ENCODE assay signal across 15 mouse cellular contexts in genomic region chr7:44453256-44453655, GRCm38 (mm10). TPM values are rescaled to one million over a fixed set of nuclear protein-coding genes. Genes with fewer than 3 reads are reported as not detected.
A peak's percentile ranks its signal among the peaks of the same experiment; 100 is the strongest.
DNase-seq lines count a peak whose midpoint lies in the region; ATAC-seq lines count a peak whose summit lies in the region.
"Had no signal": no experiment of that assay in that cellular context is flagged by ENCODE, and none has a peak within 500 bp of the region (broad histone marks: within the 10 kb centered on the region; RNA-seq: fewer than 3 reads in every experiment).

No protein-coding gene starts in this region.

- H3K9me3 ChIP-seq in forebrain, embryonic 13.5 days (replicated peaks), result peaks cover 3% of the 10 kb centered on the region; the same call in 1 of the 2 replicates
- H3K9me3 ChIP-seq in forebrain, embryonic 15.5 days, result no peaks in the 10 kb centered on the region
- H3K9me3 ChIP-seq in hindbrain, embryonic 15.5 days, result no peaks in the 10 kb centered on the region
- no peaks in the 10 kb centered on the region for H3K9me3 ChIP-seq in hindbrain, embryonic 11.5 days (ENCODE audit: control insufficient read depth, low read length)
- H3K9me3 ChIP-seq in intestine, embryonic 16.5 days (ENCODE audit: control insufficient read depth, low read length), result no peaks in the 10 kb centered on the region

- peaks cover 82% of the 10 kb centered on the region for H3K36me3 ChIP-seq in forebrain, embryonic 13.5 days (ENCODE audit: poor library complexity, severe bottlenecking)
- H3K36me3 ChIP-seq in forebrain, embryonic 15.5 days, result peaks cover 68% of the 10 kb centered on the region
- H3K36me3 ChIP-seq in hindbrain, embryonic 15.5 days, result peaks cover 48% of the 10 kb centered on the region
- peaks cover 13% of the 10 kb centered on the region; the same call in 1 of the 2 replicates for H3K36me3 ChIP-seq in hindbrain, embryonic 11.5 days (ENCODE audit: control insufficient read depth, insufficient read depth, low read length)
- H3K36me3 ChIP-seq in intestine, embryonic 16.5 days (ENCODE audit: control insufficient read depth, insufficient read depth, low read length), result no peaks in the 10 kb centered on the region

- no peak overlapping the region for H3K27ac ChIP-seq in forebrain, embryonic 13.5 days
- no peak overlapping the region for H3K27ac ChIP-seq in forebrain, embryonic 15.5 days (replicated peaks)
- H3K27ac ChIP-seq in hindbrain, embryonic 15.5 days (replicated peaks), result peak overlapping the region; percentile 28
- H3K27ac ChIP-seq in hindbrain, embryonic 11.5 days (ENCODE audit: low read depth, low read length), result no peak overlapping the region
- no peak overlapping the region for H3K27ac ChIP-seq in intestine, embryonic 16.5 days (ENCODE audit: low read length)
- H3K27ac ChIP-seq: left cerebral cortex, adult 2 months had no signal

- no peak overlapping the region for H3K4me3 ChIP-seq in forebrain, embryonic 13.5 days
- no peak overlapping the region for H3K4me3 ChIP-seq in forebrain, embryonic 15.5 days
- no peak overlapping the region for H3K4me3 ChIP-seq in hindbrain, embryonic 15.5 days
- H3K4me3 ChIP-seq in hindbrain, embryonic 11.5 days (ENCODE audit: low read depth, low read length), result no peak overlapping the region
- H3K4me3 ChIP-seq in intestine, embryonic 16.5 days (ENCODE audit: low read length), result no peak overlapping the region
- H3K4me3 ChIP-seq: erythroblast, embryonic 14.5 days; left cerebral cortex, adult 2 months had no signal

- ATAC-seq in forebrain, embryonic 13.5 days, result 0 out of 2 replicates have a peak, but pooled peaks have one; percentile 4
- no peak; the same call in 1 of the 2 replicates for ATAC-seq in forebrain, embryonic 15.5 days (replicated peaks)
- 0 out of 2 replicates have a peak, but pooled peaks have one; percentile 4 for ATAC-seq in hindbrain, embryonic 15.5 days (ENCODE audit: low FRiP score, low read depth)
- no peak for ATAC-seq in hindbrain, embryonic 11.5 days (ENCODE audit: low FRiP score)
- no peak for ATAC-seq in intestine, embryonic 16.5 days
- no peak for ATAC-seq in inflammation-experienced regulatory T-cells, adult 6 months
- ATAC-seq: midbrain, embryonic 16.5 days had no signal

- peak overlapping the region; percentile 47; the same call in 1 of the 2 replicates for H3K9ac ChIP-seq in forebrain, embryonic 13.5 days
- no peak overlapping the region for H3K9ac ChIP-seq in forebrain, embryonic 15.5 days (replicated peaks)
- H3K9ac ChIP-seq in hindbrain, embryonic 15.5 days, result no peak overlapping the region
- H3K9ac ChIP-seq in hindbrain, embryonic 11.5 days (ENCODE audit: low read depth, low read length), result no peak overlapping the region
- H3K9ac ChIP-seq in intestine, embryonic 16.5 days (ENCODE audit: low read depth, low read length), result peak overlapping the region; percentile 19; the same call in 1 of the 2 replicates

- no peak overlapping the region for H3K4me2 ChIP-seq in forebrain, embryonic 13.5 days
- no peak overlapping the region for H3K4me2 ChIP-seq in forebrain, embryonic 15.5 days (replicated peaks)
- no peak overlapping the region for H3K4me2 ChIP-seq in hindbrain, embryonic 15.5 days
- H3K4me2 ChIP-seq in hindbrain, embryonic 11.5 days (replicated peaks; ENCODE audit: low read depth, low read length), result no peak overlapping the region
- no peak overlapping the region for H3K4me2 ChIP-seq in intestine, embryonic 16.5 days (ENCODE audit: low read depth, low read length)

- DNase-seq in hindbrain, embryonic 11.5 days (ENCODE audit: low spot score), result no peak
- DNase-seq in 3T3-L1 (ENCODE audit: low read depth, low spot score), result peak; percentile 35
- DNase-seq in thymus, postnatal 10 days (ENCODE audit: low spot score in 2 of 2), result no peak
- DNase-seq: gastrocnemius, postnatal 10 days; kidney, postnatal 14 days; retina, postnatal 1 day had no signal

- no peaks in the 10 kb centered on the region for H3K27me3 ChIP-seq in forebrain, embryonic 13.5 days
- no peaks in the 10 kb centered on the region for H3K27me3 ChIP-seq in forebrain, embryonic 15.5 days
- H3K27me3 ChIP-seq in hindbrain, embryonic 15.5 days, result no peaks in the 10 kb centered on the region
- no peaks in the 10 kb centered on the region for H3K27me3 ChIP-seq in hindbrain, embryonic 11.5 days (ENCODE audit: control insufficient read depth, insufficient read depth, low read length)
- no peaks in the 10 kb centered on the region; the same call in 1 of the 2 replicates for H3K27me3 ChIP-seq in intestine, embryonic 16.5 days (replicated peaks; ENCODE audit: control insufficient read depth, insufficient read depth, low read length)

- WGBS in forebrain, embryonic 13.5 days, result 32% methylated on average over 3 of the region's 3 CpGs
- 18% methylated on average over 3 of the region's 3 CpGs for whole genome bisulfite sequencing in forebrain, embryonic 15.5 days
- WGBS in hindbrain, embryonic 15.5 days, result 16% methylated on average over 3 of the region's 3 CpGs
- WGBS in hindbrain, embryonic 11.5 days, result 33% methylated on average over 3 of the region's 3 CpGs
- 8% methylated on average over 3 of the region's 3 CpGs for WGBS in intestine, embryonic 16.5 days

- peaks cover 37% of the 10 kb centered on the region for H3K4me1 ChIP-seq in forebrain, embryonic 13.5 days
- H3K4me1 ChIP-seq in forebrain, embryonic 15.5 days, result peaks cover 36% of the 10 kb centered on the region
- peaks cover 49% of the 10 kb centered on the region for H3K4me1 ChIP-seq in hindbrain, embryonic 15.5 days (replicated peaks)
- H3K4me1 ChIP-seq in hindbrain, embryonic 11.5 days (replicated peaks; ENCODE audit: control insufficient read depth, insufficient read depth, low read length), result no peaks in the 10 kb centered on the region
- no peaks in the 10 kb centered on the region for H3K4me1 ChIP-seq in intestine, embryonic 16.5 days (ENCODE audit: control insufficient read depth, insufficient read depth, low read length)

RNA-seq across cellular contexts. Expression of gene Aspdh, which starts 11.9 kb away (rescaled TPM):
- polyA plus RNA-seq in forebrain, embryonic 13.5 days (2015; fragmentation: Nextera tagmentation; extraction: Ambion mirVana), result 3.8 and 4.0 TPM in 2 replicates
- polyA plus RNA-seq in forebrain, embryonic 15.5 days (2015; fragmentation: Nextera tagmentation; extraction: Ambion mirVana), result 4.3 and 5.8 TPM in 2 replicates
- 3.7 and 5.0 TPM in 2 replicates for polyA plus RNA-seq in hindbrain, embryonic 15.5 days (2015; fragmentation: Nextera tagmentation; extraction: Ambion mirVana)
- 1.2 and 2.1 TPM in 2 replicates for polyA plus RNA-seq in hindbrain, embryonic 11.5 days (2014; fragmentation: Nextera tagmentation; extraction: Ambion mirVana)
- polyA plus RNA-seq in intestine, embryonic 16.5 days (2015; fragmentation: Nextera tagmentation; extraction: Ambion mirVana), result 2.3 and 2.4 TPM in 2 replicates
- polyA plus RNA-seq in inflammation-experienced regulatory T-cells, adult 6 months (2017; shearing (Covaris generic)), result not detected

RNA-seq across cellular contexts. Expression of gene Josd2, which starts 14.5 kb away (rescaled TPM):
- polyA plus RNA-seq in forebrain, embryonic 13.5 days (2015; fragmentation: Nextera tagmentation; extraction: Ambion mirVana), result 49.0 and 56.1 TPM in 2 replicates
- polyA plus RNA-seq in forebrain, embryonic 15.5 days (2015; fragmentation: Nextera tagmentation; extraction: Ambion mirVana), result 52.5 and 56.6 TPM in 2 replicates
- polyA plus RNA-seq in hindbrain, embryonic 15.5 days (2015; fragmentation: Nextera tagmentation; extraction: Ambion mirVana), result 44.0 and 45.7 TPM in 2 replicates
- 57.3 and 59.1 TPM in 2 replicates for polyA plus RNA-seq in hindbrain, embryonic 11.5 days (2014; fragmentation: Nextera tagmentation; extraction: Ambion mirVana)
- polyA plus RNA-seq in intestine, embryonic 16.5 days (2015; fragmentation: Nextera tagmentation; extraction: Ambion mirVana), result 83.5 and 86.3 TPM in 2 replicates
- polyA plus RNA-seq in inflammation-experienced regulatory T-cells, adult 6 months (2017; shearing (Covaris generic)), result 10 to 100 TPM; 46.9 to 62.6 (median 47.0) TPM

RNA-seq across cellular contexts. Expression of gene Lrrc4b, which starts 24.4 kb away (rescaled TPM):
- polyA plus RNA-seq in forebrain, embryonic 13.5 days (2015; fragmentation: Nextera tagmentation; extraction: Ambion mirVana), result 11.6 and 12.6 TPM in 2 replicates
- polyA plus RNA-seq in forebrain, embryonic 15.5 days (2015; fragmentation: Nextera tagmentation; extraction: Ambion mirVana), result 15.6 and 15.7 TPM in 2 replicates
- polyA plus RNA-seq in hindbrain, embryonic 15.5 days (2015; fragmentation: Nextera tagmentation; extraction: Ambion mirVana), result 16.7 and 16.9 TPM in 2 replicates
- 9.1 and 11.4 TPM in 2 replicates for polyA plus RNA-seq in hindbrain, embryonic 11.5 days (2014; fragmentation: Nextera tagmentation; extraction: Ambion mirVana)
- polyA plus RNA-seq in intestine, embryonic 16.5 days (2015; fragmentation: Nextera tagmentation; extraction: Ambion mirVana), result 0.31 and 0.43 TPM in 2 replicates
- polyA plus RNA-seq in inflammation-experienced regulatory T-cells, adult 6 months (2017; shearing (Covaris generic)), result not detected
- polyA plus RNA-seq: erythroblast, embryonic 14.5 days; liver, adult 2 months had no signal

RNA-seq across cellular contexts. Expression of gene Emc10, which starts 43.1 kb away (rescaled TPM):
- 101 and 106 TPM in 2 replicates for polyA plus RNA-seq in forebrain, embryonic 13.5 days (2015; fragmentation: Nextera tagmentation; extraction: Ambion mirVana)
- 133 and 138 TPM in 2 replicates for polyA plus RNA-seq in forebrain, embryonic 15.5 days (2015; fragmentation: Nextera tagmentation; extraction: Ambion mirVana)
- polyA plus RNA-seq in hindbrain, embryonic 15.5 days (2015; fragmentation: Nextera tagmentation; extraction: Ambion mirVana), result 148 and 165 TPM in 2 replicates
- polyA plus RNA-seq in hindbrain, embryonic 11.5 days (2014; fragmentation: Nextera tagmentation; extraction: Ambion mirVana), result 90.2 and 97.2 TPM in 2 replicates
- polyA plus RNA-seq in intestine, embryonic 16.5 days (2015; fragmentation: Nextera tagmentation; extraction: Ambion mirVana), result 77.2 and 87.0 TPM in 2 replicates
- polyA plus RNA-seq in inflammation-experienced regulatory T-cells, adult 6 months (2017; shearing (Covaris generic)), result 10 to 100 TPM; 21.0 to 22.5 (median 22.3) TPM

RNA-seq across cellular contexts. Expression of gene Fam71e1, which starts 43.1 kb away (rescaled TPM):
- 30.1 and 35.0 TPM in 2 replicates for polyA plus RNA-seq in forebrain, embryonic 13.5 days (2015; fragmentation: Nextera tagmentation; extraction: Ambion mirVana)
- polyA plus RNA-seq in forebrain, embryonic 15.5 days (2015; fragmentation: Nextera tagmentation; extraction: Ambion mirVana), result 30.2 and 30.5 TPM in 2 replicates
- polyA plus RNA-seq in hindbrain, embryonic 15.5 days (2015; fragmentation: Nextera tagmentation; extraction: Ambion mirVana), result 21.3 and 23.6 TPM in 2 replicates
- polyA plus RNA-seq in hindbrain, embryonic 11.5 days (2014; fragmentation: Nextera tagmentation; extraction: Ambion mirVana), result 13.5 and 20.6 TPM in 2 replicates
- polyA plus RNA-seq in intestine, embryonic 16.5 days (2015; fragmentation: Nextera tagmentation; extraction: Ambion mirVana), result 5.9 and 6.2 TPM in 2 replicates
- 1 to 10 TPM; 2.7 to 5.2 (median 3.9) TPM for polyA plus RNA-seq in inflammation-experienced regulatory T-cells, adult 6 months (2017; shearing (Covaris generic))

Comparison
In these comparisons a context has a peak if more than half of its experiments do, and no peak if none do; other contexts are left out.
1. ATAC-seq: peak in forebrain, embryonic 13.5 days (single experiment) and hindbrain, embryonic 15.5 days (single experiment); none in forebrain, embryonic 15.5 days (single experiment), hindbrain, embryonic 11.5 days (single experiment), intestine, embryonic 16.5 days (single experiment) and inflammation-experienced regulatory T-cells, adult 6 months (single experiment).
2. H3K9ac ChIP-seq: peak in forebrain, embryonic 13.5 days (single experiment) and intestine, embryonic 16.5 days (single experiment); none in forebrain, embryonic 15.5 days (single experiment), hindbrain, embryonic 15.5 days (single experiment) and hindbrain, embryonic 11.5 days (single experiment).